Mouse (Mus musculus): ENCODE data around the gene Zfp410.

GRCm38 (mm10) chr12:84362872-84363271 is 46.2 kb downstream of the Zfp410 start:
- no peak for TF ChIP-seq CTCF (IDR thresholded peaks at IDR 0.05; ENCODE audit: control insufficient read depth, insufficient read depth, insufficient read length)
- no peak for TF ChIP-seq MAX (IDR thresholded peaks at IDR 0.05)
- no peak for TF ChIP-seq CEBPB (IDR thresholded peaks at IDR 0.05; ENCODE audit: low read depth)

All from C2C12 (cell line).